Mouse (Mus musculus): ENCODE measurements at regions not wholly inside any gene's neighbourhood (a gene's known extent, or its start where the extent isn't known, plus 50 kb on each side); places are given as distances from the start of the nearest gene placed in this dataset.
A peak's percentile ranks its signal among the peaks of the same experiment; 100 is the strongest.

DNA sequence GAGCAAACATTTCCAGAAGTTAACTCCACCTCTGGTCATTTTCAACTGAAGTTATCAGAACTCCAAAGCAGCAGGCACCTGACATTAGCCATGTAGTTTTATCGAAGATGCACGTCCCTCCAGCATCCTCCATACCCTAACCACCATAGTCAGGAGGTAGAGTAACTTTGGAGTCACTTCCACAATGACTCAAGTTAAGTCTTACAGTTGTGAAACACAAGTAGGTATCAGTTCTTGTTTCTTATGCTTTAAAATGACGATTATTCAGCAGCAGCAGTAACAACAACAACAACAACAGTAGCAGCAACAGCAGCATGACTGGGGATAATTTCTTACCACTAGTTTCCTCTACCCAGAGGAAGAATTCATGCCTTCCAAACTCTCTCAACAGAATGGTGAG is 51.3 kb upstream of the Tank start:
- DNase-seq: no peak

DNA sequence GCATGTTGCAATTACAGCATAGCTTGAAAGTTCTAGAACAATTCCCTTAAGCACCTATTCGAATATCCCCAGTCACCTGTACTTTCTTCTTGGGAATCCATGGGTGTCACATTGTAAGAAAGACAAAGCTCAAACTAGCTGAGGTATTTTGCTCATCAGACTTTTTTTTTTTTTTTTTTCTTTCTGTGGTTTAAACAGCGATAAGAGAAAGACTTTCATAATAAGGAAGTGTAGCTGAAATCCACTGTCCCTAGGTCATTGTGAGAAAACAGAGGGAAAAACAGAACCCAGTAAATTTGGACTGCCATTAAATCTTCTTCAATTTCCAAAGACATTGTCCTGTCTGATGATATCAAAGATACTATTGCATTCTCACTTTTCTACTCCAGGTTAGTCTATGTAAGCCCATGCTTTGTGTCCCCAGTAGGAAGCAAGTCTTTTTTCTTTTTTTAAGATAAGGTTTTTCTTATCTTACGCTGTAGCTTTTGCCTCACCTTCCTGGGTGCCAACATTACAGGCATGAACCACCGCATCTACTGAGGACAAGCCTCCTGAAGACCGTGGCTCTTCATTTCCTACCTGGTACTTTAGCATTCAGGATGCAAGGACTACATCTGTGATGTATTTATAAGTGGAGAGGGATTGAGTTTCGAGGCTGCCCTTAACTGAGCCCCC is 54.2 kb upstream of the Tank start:
- no peak for DNase-seq

- no peak for DNase-seq
Measured at GRCm38 (mm10) chr2:61514445-61515123, 63.8 kb upstream of the Tank start.

- DNase-seq: peak in 1 of 2 experiments; percentile 11
Measured at GRCm38 (mm10) chr2:61513787-61514444, 64.5 kb upstream of the Tank start.

- no peak for DNase-seq
Measured at GRCm38 (mm10) chr2:61503594-61503993, 74.8 kb upstream of the Tank start.

DNA sequence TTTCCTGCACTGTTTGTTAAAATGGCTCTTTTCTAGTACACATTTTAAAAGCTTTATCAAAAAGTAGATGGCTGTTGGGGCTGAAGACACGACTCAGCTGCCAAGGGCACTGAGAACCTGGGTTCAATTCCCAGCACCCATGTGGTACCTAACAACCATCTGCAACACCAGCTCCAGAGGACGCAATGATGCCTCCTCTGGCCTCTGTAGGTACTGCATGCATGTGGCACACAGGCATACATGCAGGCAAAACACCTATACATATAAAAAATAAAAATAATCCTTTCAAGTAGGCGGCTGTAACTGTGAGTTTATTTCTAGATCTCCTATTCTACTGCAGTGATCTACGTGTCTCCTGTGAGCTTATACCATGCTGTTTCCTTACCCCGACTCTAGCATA is 76.5 kb upstream of the Tank start:
- DNase-seq: no peak

DNA sequence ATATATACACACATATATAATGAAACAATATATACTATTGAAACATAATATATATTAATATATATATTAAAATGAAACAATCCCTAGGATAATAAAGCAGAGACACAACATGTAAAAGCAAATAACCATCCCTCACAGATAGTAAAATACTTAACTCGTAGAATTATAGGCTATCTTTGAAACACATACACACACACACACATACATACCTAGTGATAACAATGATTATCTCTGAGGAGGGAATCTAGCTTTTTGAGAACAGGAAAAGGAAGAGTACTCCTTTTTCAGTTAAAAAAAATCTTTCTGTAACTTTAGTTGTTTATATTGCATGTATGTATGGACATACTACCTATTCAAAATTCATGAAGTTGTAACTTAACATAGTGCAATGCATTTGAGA is 79.1 kb upstream of the Tank start:
- no peak for DNase-seq

DNA sequence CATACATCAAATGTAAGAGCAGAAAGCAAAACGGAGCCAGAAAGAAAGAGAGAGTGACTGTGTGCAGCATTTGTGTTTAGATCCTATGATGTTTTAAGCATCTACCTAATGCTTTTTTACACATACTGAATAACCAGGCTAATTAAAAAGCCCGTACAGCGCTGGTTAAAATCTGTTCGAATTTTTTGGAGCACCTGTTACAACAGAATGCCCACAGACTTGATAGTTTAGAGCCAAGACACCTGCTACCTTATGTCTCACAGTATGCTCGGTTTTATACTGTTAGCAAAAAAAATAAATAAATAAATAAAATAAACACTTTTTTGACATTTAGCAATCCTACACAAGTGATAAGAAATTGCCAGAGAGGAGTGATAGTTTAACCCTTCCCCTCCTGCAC is 80.5 kb upstream of the Tank start:
- DNase-seq: no peak

GRCm38 (mm10) chr2:61496968-61497367 is 81.4 kb upstream of the Tank start:
- no peak for DNase-seq

GRCm38 (mm10) chr2:61493918-61494712 is 84.3 kb upstream of the Tank start:
- peak; percentile 57 to 88 for DNase-seq

DNA sequence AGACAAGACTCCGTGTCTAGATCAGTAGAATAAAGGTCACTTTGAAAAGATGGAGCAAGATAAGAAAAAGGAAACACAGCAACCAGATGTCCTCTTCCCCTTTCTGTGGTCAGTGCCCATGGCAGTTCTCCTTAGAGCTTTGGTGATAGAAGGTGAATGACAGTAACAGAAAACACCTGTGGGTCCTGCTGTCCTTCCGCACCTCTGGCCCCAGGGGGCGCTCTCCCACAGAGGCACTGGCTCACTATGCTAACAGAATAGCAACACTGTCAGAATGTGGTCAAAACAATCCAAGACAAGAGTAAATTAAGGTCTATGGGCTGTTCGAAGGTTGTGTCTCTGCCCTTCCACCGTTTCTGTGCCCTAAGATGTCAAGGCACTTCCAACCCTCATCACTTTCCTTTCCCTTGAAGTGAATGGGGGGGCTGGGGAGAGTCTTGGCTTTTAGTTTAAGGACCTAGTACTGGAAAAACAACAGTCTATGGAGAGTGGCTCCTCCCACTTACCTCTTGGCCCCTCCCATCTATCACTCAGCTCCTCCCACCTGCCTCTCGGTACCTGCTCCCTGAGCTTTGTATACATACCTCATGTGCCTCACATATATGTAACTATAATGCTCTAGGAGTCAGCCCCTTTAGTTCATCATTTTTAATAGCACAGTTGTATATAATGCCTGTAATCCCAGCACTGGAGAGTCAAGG is 86.2 kb upstream of the Tank start:
- peak in 1 of 2 experiments; percentile 48 for DNase-seq

DNA sequence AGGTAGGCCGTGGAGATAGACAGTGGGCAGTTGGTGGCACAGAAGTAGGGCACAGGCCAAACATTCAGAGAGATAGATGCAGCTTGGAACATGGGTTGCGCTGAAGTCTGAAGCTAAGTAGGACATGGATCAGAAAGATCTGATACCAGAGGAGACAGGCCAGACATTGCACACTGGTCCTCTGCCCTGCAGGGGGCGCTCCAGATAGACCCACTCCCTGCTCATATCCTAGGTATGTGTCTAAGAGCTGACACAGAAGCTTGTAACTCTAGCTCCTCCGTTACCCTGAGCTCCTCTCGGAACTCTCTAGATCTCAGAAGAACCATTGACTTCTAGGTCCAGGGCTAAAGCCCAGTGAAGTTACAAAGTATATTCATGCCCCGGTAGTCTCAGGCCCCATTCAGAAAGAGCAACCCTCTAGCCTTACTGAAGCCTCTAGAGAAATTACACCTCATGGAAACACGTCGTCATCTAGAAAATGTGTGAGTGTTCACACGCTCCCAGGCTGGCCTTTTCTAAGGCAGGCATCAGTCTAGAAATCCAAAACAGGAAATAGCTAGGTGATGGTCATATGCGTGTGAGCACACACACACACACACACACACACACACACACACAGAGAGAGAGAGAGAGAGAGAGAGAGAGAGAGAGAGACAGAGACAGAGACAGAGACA is 87.8 kb upstream of the Tank start:
- no peak for DNase-seq

DNA sequence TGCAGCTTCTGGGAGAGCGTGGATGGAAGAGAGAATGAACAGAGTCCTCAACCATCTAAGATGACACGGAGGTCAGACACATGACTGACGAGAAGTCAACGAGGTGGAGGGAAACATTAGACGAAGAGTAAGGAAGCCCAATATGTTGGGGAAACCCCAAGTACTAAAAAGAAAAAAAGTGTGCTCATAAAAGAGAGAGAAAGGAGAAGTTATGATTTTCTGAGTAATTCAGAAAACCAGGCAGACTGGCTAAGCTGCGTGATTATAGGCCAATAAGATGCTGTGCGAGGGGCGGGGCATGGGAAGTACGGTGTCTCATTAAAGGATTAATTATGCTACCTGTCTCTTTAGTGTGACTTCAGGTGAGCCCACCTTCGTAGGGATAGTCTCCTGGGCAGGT is 88.6 kb upstream of the Tank start:
- DNase-seq: no peak

- DNase-seq: no peak
Measured at GRCm38 (mm10) chr2:61483820-61484219, 94.6 kb upstream of the Tank start.

GRCm38 (mm10) chr2:61476648-61477047 is 101.7 kb upstream of the Tank start:
- no peak for DNase-seq

DNA sequence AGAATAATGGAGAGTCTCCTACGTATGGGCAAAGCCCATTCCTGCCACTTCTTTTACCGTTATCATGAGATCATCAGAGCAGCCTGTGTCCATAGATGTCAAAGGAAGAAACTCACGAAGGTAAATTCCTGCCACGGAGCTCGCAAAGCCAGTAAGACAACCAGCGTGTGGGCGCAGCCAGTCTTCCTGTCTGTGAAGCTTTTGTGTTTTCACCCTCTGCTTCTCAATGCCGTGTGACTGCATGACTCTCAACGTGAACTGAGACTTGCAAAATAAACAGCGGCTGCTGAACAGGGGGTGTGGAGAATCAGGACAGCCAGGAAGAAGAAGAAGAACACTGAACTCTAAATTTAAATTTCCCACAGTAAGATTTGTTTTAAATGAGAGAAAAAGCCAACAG is 103.8 kb upstream of the Tank start:
- DNase-seq: no peak

DNA sequence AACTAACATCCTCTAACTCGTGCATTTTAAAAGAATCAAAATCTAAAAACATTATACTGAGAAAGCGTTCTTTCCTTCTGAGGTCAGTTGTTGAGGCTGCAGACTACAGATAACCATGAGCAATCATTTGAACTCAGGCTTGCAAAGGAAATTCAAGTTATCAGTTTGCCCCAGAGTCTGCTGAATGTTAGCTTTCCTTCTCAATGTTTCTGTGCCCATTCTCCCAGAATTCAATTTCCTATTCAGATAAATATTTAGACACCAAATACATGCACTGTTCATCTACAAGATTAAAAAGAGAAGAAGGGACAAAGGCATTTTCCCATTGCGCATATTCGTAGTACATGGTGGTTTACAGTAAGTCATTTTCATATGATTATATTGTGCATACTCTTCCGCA is 107.9 kb upstream of the Tank start:
- DNase-seq: no peak

DNA sequence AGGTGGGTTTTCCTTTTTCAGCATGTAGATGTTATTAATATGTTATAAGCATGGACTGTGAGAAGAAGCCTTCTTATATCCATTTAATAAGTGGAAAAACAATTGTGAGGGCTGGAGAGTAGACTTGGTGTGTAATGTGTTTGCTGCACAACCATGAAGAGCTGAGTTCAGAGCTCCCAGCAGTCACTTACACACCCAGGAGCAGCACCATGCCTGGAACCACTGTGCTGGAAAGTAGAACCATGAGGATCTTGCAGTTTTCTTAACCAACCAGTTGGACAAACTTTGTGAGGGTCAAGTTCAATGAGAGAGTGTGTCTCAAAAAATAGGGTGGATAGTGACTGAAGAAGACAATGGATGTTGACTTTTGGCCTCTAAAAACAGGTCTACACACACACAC is 108.3 kb upstream of the Tank start:
- no peak for DNase-seq

DNA sequence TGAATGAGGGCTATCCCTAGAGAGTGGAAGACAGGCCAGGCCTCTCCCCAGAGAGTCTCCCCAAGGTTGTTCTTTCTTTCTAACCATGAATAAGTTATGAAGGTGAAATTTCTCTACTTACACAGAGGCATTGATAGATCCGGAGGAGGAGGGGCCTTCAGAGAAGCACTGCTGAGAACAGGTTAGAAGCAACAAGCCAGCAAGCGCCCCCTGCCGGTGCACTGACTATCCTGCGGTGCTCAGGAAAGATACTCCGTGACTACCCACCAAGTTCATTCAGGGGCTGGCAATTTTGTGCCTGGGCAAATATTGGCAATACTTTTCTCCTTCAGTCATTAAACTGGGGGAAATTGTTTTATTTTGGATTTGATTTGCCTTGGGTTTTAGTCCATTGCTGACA is 122.5 kb upstream of the Tank start:
- DNase-seq: peak; percentile 25 to 70

- no peak for DNase-seq
Measured at GRCm38 (mm10) chr2:61454729-61455128, 123.7 kb upstream of the Tank start.

- DNase-seq: peak; percentile 85 to 95
Measured at GRCm38 (mm10) chr2:61454311-61454728, 124.1 kb upstream of the Tank start.

Measured in heart, adult 18-20 months (tissue).